Mouse (Mus musculus) thymus, adult 2 months (tissue): ENCODE measurements at regions not wholly inside any gene's neighbourhood (a gene's known extent, or its start where the extent isn't known, plus 50 kb on each side); places are given as distances from the start of the nearest gene placed in this dataset.

Experiments
- CTCF ChIP-seq: fragments of 200-500 bp; IDR thresholded peaks from 2 replicates; pipeline ENCODE4 v1.5.1; 2012; ENCODE audit warnings: mild to moderate bottlenecking, control low read depth, low read length, moderate library complexity, borderline replicate concordance; ENCODE audit not compliant: control insufficient read depth, poor library complexity, insufficient read depth; ENCODE audit errors: extremely low read depth
- POLR2A ChIP-seq: fragments of 200-500 bp; IDR thresholded peaks from 2 replicates; pipeline ENCODE4 v1.6.1; 2012; ENCODE audit warnings: mild to moderate bottlenecking, low read length, control low read depth, moderate library complexity; ENCODE audit not compliant: control insufficient read depth, poor library complexity, insufficient read depth; ENCODE audit errors: extremely low read depth

DNA sequence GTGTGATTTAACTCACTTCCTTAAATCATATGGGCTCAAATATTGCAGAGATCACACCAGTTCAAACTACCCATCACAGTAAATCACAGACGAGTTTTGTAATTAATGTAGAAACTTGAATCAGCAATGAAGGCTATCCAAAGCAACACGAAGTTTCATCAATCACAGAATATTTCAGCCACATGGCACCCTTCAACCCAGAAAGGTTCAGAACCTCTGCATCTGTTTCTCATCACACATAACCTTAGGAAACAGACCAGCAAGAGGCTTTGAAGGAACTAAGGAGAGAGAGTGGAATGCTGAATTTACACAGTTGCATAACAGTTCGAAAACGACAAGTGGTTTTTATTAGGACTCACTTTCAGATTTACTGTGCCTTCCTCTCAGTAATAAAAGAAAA lies 1494.0 kb upstream of the Sel1l start:
- no peak for TF ChIP-seq CTCF
- no peak for TF ChIP-seq POLR2A
